Mouse (Mus musculus) frontal cortex, postnatal 36 days (tissue): ENCODE measurements around the gene Hdhd5.

Source experiments
- DNase-seq, 2 experiments: peaks; one replicate each; pipeline ENCODE4 v3.0.0; 2022; ENCODE audit warnings: low spot score in 2 of 2

Hdhd5 gene

GRCm38 (mm10) chr6:120531020-120531965, at the start of gene Hdhd5:
Gene Hdhd5 (minus strand): TSS chr6:120531319.
- peak; percentile 93 to 94 for DNase-seq

- DNase-seq: peak in 1 of 2 experiments; percentile 10
Measured at GRCm38 (mm10) chr6:120580713-120581015, 49.5 kb upstream of the Hdhd5 start.

- peak; percentile 57 to 65 for DNase-seq
Measured at GRCm38 (mm10) chr6:120579831-120580712, 49.0 kb upstream of the Hdhd5 start.

- DNase-seq: no peak
Measured at GRCm38 (mm10) chr6:120579110-120579830, 48.2 kb upstream of the Hdhd5 start.

GRCm38 (mm10) chr6:120578471-120578870, 47.4 kb upstream of the Hdhd5 start:
- no peak for DNase-seq

GRCm38 (mm10) chr6:120572372-120572771, 41.3 kb upstream of the Hdhd5 start:
- no peak for DNase-seq

GRCm38 (mm10) chr6:120568257-120568656, 37.1 kb upstream of the Hdhd5 start:
- DNase-seq: no peak

- DNase-seq: no peak
Measured at GRCm38 (mm10) chr6:120566911-120567909, 36.1 kb upstream of the Hdhd5 start.

- DNase-seq: no peak
Measured at GRCm38 (mm10) chr6:120556641-120557040, 25.5 kb upstream of the Hdhd5 start.

- no peak for DNase-seq
Measured at GRCm38 (mm10) chr6:120555983-120556567, 25.0 kb upstream of the Hdhd5 start.

- DNase-seq: no peak
Measured at GRCm38 (mm10) chr6:120555152-120555551, 24.0 kb upstream of the Hdhd5 start.

- no peak for DNase-seq
Measured at GRCm38 (mm10) chr6:120550173-120550572, 19.1 kb upstream of the Hdhd5 start.

GRCm38 (mm10) chr6:120548581-120548980, 17.5 kb upstream of the Hdhd5 start:
- no peak for DNase-seq

GRCm38 (mm10) chr6:120546973-120547372, 15.9 kb upstream of the Hdhd5 start:
- no peak for DNase-seq

- DNase-seq: no peak
Measured at GRCm38 (mm10) chr6:120546292-120546691, 15.2 kb upstream of the Hdhd5 start.

GRCm38 (mm10) chr6:120542061-120542460, 10.9 kb upstream of the Hdhd5 start:
- no peak for DNase-seq

GRCm38 (mm10) chr6:120541386-120541785, 10.3 kb upstream of the Hdhd5 start:
- no peak for DNase-seq

GRCm38 (mm10) chr6:120539781-120540231, 8.7 kb upstream of the Hdhd5 start:
- DNase-seq: no peak

- DNase-seq: peak; percentile 58 to 64
Measured at GRCm38 (mm10) chr6:120539132-120539759, 8.1 kb upstream of the Hdhd5 start.

GRCm38 (mm10) chr6:120536337-120536736, 5.2 kb upstream of the Hdhd5 start:
- no peak for DNase-seq
